Mouse (Mus musculus) embryonic facial prominence, embryonic 14.5 days (tissue): ENCODE results near the gene Tcea3. TPM values are rescaled to one million over a fixed set of nuclear protein-coding genes. Genes with fewer than 3 reads are reported as not detected.

Experiments used
- ATAC-seq: fragments of 200-750 bp; cut with Nextera tagmentation; 2 replicates; pipeline ENCODE4 v1.8.0; 2017; ENCODE audit warnings: low read depth, moderate number of reproducible peaks, moderate TSS enrichment
- DNase-seq: peaks from one replicate; pipeline ENCODE4 v3.0.0-alpha.2; 2015; ENCODE audit warnings: low spot score
- H3K27ac ChIP-seq: fragments of 300-500 bp; sonication (generic); replicated peaks from 2 replicates; pipeline ENCODE4 v1.5.1; 2014; ENCODE audit warnings: low read depth, mild to moderate bottlenecking, low read length, moderate library complexity
- H3K27me3 ChIP-seq: fragments of 300-500 bp; sonication (generic); replicated peaks from 2 replicates; pipeline ENCODE4 v1.6.1; 2014; ENCODE audit warnings: low read length; ENCODE audit not compliant: control insufficient read depth, insufficient read depth
- H3K36me3 ChIP-seq: fragments of 300-500 bp; sonication (generic); 2 replicates; pipeline ENCODE4 v1.6.1; 2014; ENCODE audit warnings: low read length, mixed read lengths; ENCODE audit not compliant: control insufficient read depth, insufficient read depth
- H3K4me1 ChIP-seq: fragments of 300-500 bp; sonication (generic); 2 replicates; pipeline ENCODE4 v1.6.1; 2014; ENCODE audit warnings: antibody characterized with exemption, low read length; ENCODE audit not compliant: control insufficient read depth, insufficient read depth
- H3K4me2 ChIP-seq: fragments of 300-500 bp; sonication (generic); 2 replicates; pipeline ENCODE4 v1.6.1; 2014; ENCODE audit warnings: low read depth, mild to moderate bottlenecking, low read length, moderate library complexity, mixed read lengths
- H3K4me3 ChIP-seq: fragments of 300-500 bp; sonication (generic); 2 replicates; pipeline ENCODE4 v1.5.1; 2014; ENCODE audit warnings: low read depth, mild to moderate bottlenecking, low read length
- H3K9ac ChIP-seq: fragments of 300-500 bp; sonication (generic); 2 replicates; pipeline ENCODE4 v1.6.1; 2014; ENCODE audit warnings: low read depth, mild to moderate bottlenecking, low read length, moderate library complexity, mixed read lengths
- H3K9me3 ChIP-seq: fragments of 300-500 bp; sonication (generic); 2 replicates; pipeline ENCODE4 v1.6.1; 2016; ENCODE audit warnings: low read length; ENCODE audit not compliant: control insufficient read depth
- WGBS: fragments of 180-500 bp; shearing (Covaris S2); extraction: QIAGEN DNeasy Blood & Tissue Kit; methylation state at CpG from one replicate; pipeline ENCODE4 v1.1.7; 2014; 5-methylcytosine and 5-hydroxymethylcytosine counted together
- polyA plus RNA-seq: library from polyadenylated mRNA; unstranded; fragments of >200 nt; fragmentation: Nextera tagmentation; extraction: Ambion mirVana; gene quantifications from 2 replicates; pipeline ENCODE4 v1.2.1, GENCODE M21; 2014

The Tcea3 gene
- polyA plus RNA-seq, 1 experiment from 2014 or later: 27.2 TPM

- Histone ChIP-seq H3K27ac (no peak overlapping the region), H3K4me3 (no peak overlapping the region), H3K4me2 (peak overlapping the region; percentile 99; the same call in 1 of the 2 replicates), H3K36me3 (0 out of 2 replicates have a peak, but pooled peaks cover under 1% of the 10 kb centered on the region), H3K4me1 (peaks cover 33% of the 10 kb centered on the region), H3K27me3 (peaks cover 63% of the 10 kb centered on the region), H3K9ac (peak overlapping the region; percentile 32; the same call in 1 of the 2 replicates), H3K9me3 (no peaks in the 10 kb centered on the region)
- peak; percentile 67 for DNase-seq
- no peak for ATAC-seq
- 39% methylated on average over 9 of the region's 9 CpGs for WGBS
Measured at GRCm38 (mm10) chr4:136249780-136250179, 2.3 kb downstream of the Tcea3 start.

GRCm38 (mm10) chr4:136255919-136256318 lies 8.4 kb downstream of the Tcea3 start:
- Histone ChIP-seq H3K27ac (no peak overlapping the region), H3K27me3 (0 out of 2 replicates have a peak, but pooled peaks cover 7% of the 10 kb centered on the region), H3K4me1 (no peaks in the 10 kb centered on the region), H3K4me3 (no peak overlapping the region), H3K9me3 (no peaks in the 10 kb centered on the region), H3K36me3 (no peaks in the 10 kb centered on the region), H3K9ac (no peak overlapping the region), H3K4me2 (no peak overlapping the region)
- WGBS: 66% methylated on average over 6 of the region's 6 CpGs
- no peak for DNase-seq
- no peak for ATAC-seq

GRCm38 (mm10) chr4:136256696-136257095 lies 9.2 kb downstream of the Tcea3 start:
- ATAC-seq (no peak), DNase-seq (no peak)
- Histone ChIP-seq H3K4me2 (no peak overlapping the region), H3K4me1 (no peaks in the 10 kb centered on the region), H3K27me3 (0 out of 2 replicates have a peak, but pooled peaks cover 5% of the 10 kb centered on the region), H3K9me3 (no peaks in the 10 kb centered on the region), H3K36me3 (no peaks in the 10 kb centered on the region), H3K9ac (no peak overlapping the region), H3K27ac (no peak overlapping the region), H3K4me3 (no peak overlapping the region)
- WGBS: 75% methylated on average over 10 of the region's 10 CpGs

GRCm38 (mm10) chr4:136259916-136260315 lies 12.4 kb downstream of the Tcea3 start:
- Histone ChIP-seq H3K4me2 (no peak overlapping the region), H3K27me3 (no peaks in the 10 kb centered on the region), H3K9ac (no peak overlapping the region), H3K27ac (no peak overlapping the region), H3K9me3 (no peaks in the 10 kb centered on the region), H3K4me3 (no peak overlapping the region), H3K4me1 (no peaks in the 10 kb centered on the region), H3K36me3 (no peaks in the 10 kb centered on the region)
- no peak for ATAC-seq
- DNase-seq: no peak
- 60% methylated on average over 3 of the region's 3 CpGs for WGBS

GRCm38 (mm10) chr4:136260491-136261180 lies 13.1 kb downstream of the Tcea3 start:
- ATAC-seq: 0 out of 2 replicates have a peak, but pooled peaks have one; percentile 27
- no peak overlapping the region for H3K27ac ChIP-seq
- WGBS: 45% methylated on average over 8 of the region's 10 CpGs

GRCm38 (mm10) chr4:136261912-136262311 lies 14.4 kb downstream of the Tcea3 start:
- Histone ChIP-seq H3K36me3 (no peaks in the 10 kb centered on the region), H3K4me1 (no peaks in the 10 kb centered on the region), H3K9ac (no peak overlapping the region), H3K4me2 (no peak overlapping the region), H3K27ac (no peak overlapping the region), H3K4me3 (no peak overlapping the region), H3K27me3 (no peaks in the 10 kb centered on the region), H3K9me3 (no peaks in the 10 kb centered on the region)
- DNase-seq (peak; percentile 55), ATAC-seq (no peak; the same call in 1 of the 2 replicates)
- WGBS: 65% methylated on average over 10 of the region's 10 CpGs

More at GRCm38 (mm10) chr4:136260491-136261180, 13.1 kb downstream of the Tcea3 start:
- Histone ChIP-seq H3K4me3 (no peak overlapping the region), H3K27me3 (no peaks in the 10 kb centered on the region), H3K9me3 (no peaks in the 10 kb centered on the region), H3K36me3 (no peaks in the 10 kb centered on the region), H3K9ac (no peak overlapping the region), H3K4me2 (no peak overlapping the region), H3K4me1 (no peaks in the 10 kb centered on the region)
- DNase-seq: peak; percentile 77

- Histone ChIP-seq H3K4me2 (no peak overlapping the region), H3K36me3 (no peaks in the 10 kb centered on the region), H3K4me3 (no peak overlapping the region), H3K4me1 (no peaks in the 10 kb centered on the region), H3K9me3 (no peaks in the 10 kb centered on the region), H3K27ac (no peak overlapping the region), H3K9ac (no peak overlapping the region), H3K27me3 (no peaks in the 10 kb centered on the region)
- no peak for ATAC-seq
- 95% methylated on average over 4 of the region's 4 CpGs for WGBS
- no peak for DNase-seq
Measured at GRCm38 (mm10) chr4:136263555-136263954, 16.0 kb downstream of the Tcea3 start.

GRCm38 (mm10) chr4:136266716-136267343 lies 19.3 kb downstream of the Tcea3 start:
- no peak overlapping the region for H3K4me2 ChIP-seq
- H3K4me3 ChIP-seq: no peak overlapping the region
- H3K9me3 ChIP-seq: no peaks in the 10 kb centered on the region
- no peaks in the 10 kb centered on the region for H3K4me1 ChIP-seq
- ATAC-seq (no peak), DNase-seq (no peak)
- no peak overlapping the region for H3K27ac ChIP-seq
- WGBS: 76% methylated on average over 9 of the region's 9 CpGs
- no peaks in the 10 kb centered on the region for H3K27me3 ChIP-seq
- H3K36me3 ChIP-seq: no peaks in the 10 kb centered on the region
- no peak overlapping the region for H3K9ac ChIP-seq
